Comparison of ENCODE assay signal across 8 mouse cellular contexts in genomic region chr15:27785280-27786001, GRCm38 (mm10).
DNase-seq lines count a peak whose midpoint lies in the region; ATAC-seq lines count a peak whose summit lies in the region.

No protein-coding gene starts in this region.

- ATAC-seq in embryonic facial prominence, embryonic 11.5 days (replicated peaks; ENCODE audit: insufficient number of reproducible peaks, low FRiP score, low TSS enrichment, low read depth), result no peak
- peak; percentile 22 to 26 for ATAC-seq in hematopoietic stem cell, adult 5-6 weeks (replicated peaks in 1 of 2; ENCODE audit: insufficient read depth in 1 of 2, low FRiP score in 2 of 2, low TSS enrichment in 1 of 2, low read depth in 1 of 2, poor library complexity in 2 of 2, severe bottlenecking in 2 of 2)
- no peak for ATAC-seq in midbrain, embryonic 14.5 days (ENCODE audit: low FRiP score, low TSS enrichment)
- no peak for ATAC-seq in erythroid progenitor cell, adult 5-6 weeks (replicated peaks; ENCODE audit: low FRiP score, poor library complexity, severe bottlenecking)

- H3K9ac ChIP-seq in embryonic facial prominence, embryonic 11.5 days (replicated peaks; ENCODE audit: low read length), result peak overlapping the region; percentile 10; the same call in 1 of the 2 replicates
- H3K9ac ChIP-seq in midbrain, embryonic 14.5 days (replicated peaks; ENCODE audit: low read length), result no peak overlapping the region

- no peaks in the 10 kb centered on the region for H3K27me3 ChIP-seq in embryonic facial prominence, embryonic 11.5 days (ENCODE audit: control insufficient read depth, insufficient read depth, low read length)
- H3K27me3 ChIP-seq in limb, embryonic 10.5 days (ENCODE audit: low read depth, poor library complexity, severe bottlenecking), result no peaks in the 10 kb centered on the region
- H3K27me3 ChIP-seq in midbrain, embryonic 14.5 days (ENCODE audit: control insufficient read depth, insufficient read depth, low read length), result no peaks in the 10 kb centered on the region

- 40% methylated on average over 12 of the region's 12 CpGs for WGBS in embryonic facial prominence, embryonic 11.5 days
- WGBS in limb, embryonic 10.5 days, result 65% methylated on average over 12 of the region's 12 CpGs
- 66% methylated on average over 12 of the region's 12 CpGs for WGBS in midbrain, embryonic 14.5 days

- H3K9me3 ChIP-seq in embryonic facial prominence, embryonic 11.5 days (replicated peaks; ENCODE audit: control insufficient read depth, low read length), result no peaks in the 10 kb centered on the region
- H3K9me3 ChIP-seq in limb, embryonic 10.5 days (replicated peaks), result no peaks in the 10 kb centered on the region
- H3K9me3 ChIP-seq in midbrain, embryonic 14.5 days (ENCODE audit: control insufficient read depth, low read length), result no peaks in the 10 kb centered on the region

- intact Hi-C loops in left cerebral cortex, postnatal 36 days (cut with DNase I), result loop anchor here (5.0 kb wide), 1 partner anchor 33 kb away; no protein-coding TSS in a partner anchor

- peak overlapping the region; percentile 3; the same call in 1 of the 2 replicates for H3K4me3 ChIP-seq in embryonic facial prominence, embryonic 11.5 days (ENCODE audit: low read depth, low read length)
- H3K4me3 ChIP-seq in limb, embryonic 10.5 days, result peak overlapping the region; percentile 71
- no peak overlapping the region for H3K4me3 ChIP-seq in midbrain, embryonic 14.5 days (replicated peaks; ENCODE audit: low read depth, low read length)

- H3K4me2 ChIP-seq in embryonic facial prominence, embryonic 11.5 days (ENCODE audit: low read depth, low read length), result peak overlapping the region; percentile 26
- no peak overlapping the region for H3K4me2 ChIP-seq in midbrain, embryonic 14.5 days (ENCODE audit: low read length)

- no peaks in the 10 kb centered on the region for H3K36me3 ChIP-seq in embryonic facial prominence, embryonic 11.5 days (replicated peaks; ENCODE audit: control insufficient read depth, insufficient read depth, low read depth, low read length)
- peaks cover 6% of the 10 kb centered on the region for H3K36me3 ChIP-seq in limb, embryonic 10.5 days
- no peaks in the 10 kb centered on the region for H3K36me3 ChIP-seq in midbrain, embryonic 14.5 days (ENCODE audit: control insufficient read depth, insufficient read depth, low read length)

- peak; percentile 53 for DNase-seq in ovary, adult 18-20 months (ENCODE audit: low spot score)
- DNase-seq in ovary, postnatal 10 days (ENCODE audit: low spot score), result no peak
- DNase-seq in embryonic facial prominence, embryonic 11.5 days (ENCODE audit: low spot score), result no peak
- no peak for DNase-seq in limb, embryonic 10.5 days (ENCODE audit: low spot score)
- DNase-seq in midbrain, embryonic 14.5 days, result no peak
- DNase-seq in left cerebral cortex, postnatal 36 days (ENCODE audit: low spot score in 2 of 2), result no peak

- peaks cover 32% of the 10 kb centered on the region for H3K4me1 ChIP-seq in embryonic facial prominence, embryonic 11.5 days (ENCODE audit: control insufficient read depth, insufficient read depth, low read length)
- H3K4me1 ChIP-seq in limb, embryonic 10.5 days, result peaks cover 100% of the 10 kb centered on the region
- H3K4me1 ChIP-seq in midbrain, embryonic 14.5 days (ENCODE audit: control insufficient read depth, insufficient read depth, low read length), result peaks cover 87% of the 10 kb centered on the region

- peak overlapping the region; percentile 83 for H3K27ac ChIP-seq in embryonic facial prominence, embryonic 11.5 days (replicated peaks; ENCODE audit: low read depth, low read length)
- H3K27ac ChIP-seq in limb, embryonic 10.5 days, result peak overlapping the region; percentile 93
- 0 out of 2 replicates have a peak overlapping the region, but pooled peaks have one; percentile 0 for H3K27ac ChIP-seq in midbrain, embryonic 14.5 days (replicated peaks; ENCODE audit: low read depth, low read length)

Comparison
In these comparisons a context has a peak if more than half of its experiments do, and no peak if none do; other contexts are left out.
1. ATAC-seq: peak in hematopoietic stem cell, adult 5-6 weeks (2 of 2); none in embryonic facial prominence, embryonic 11.5 days (single experiment), midbrain, embryonic 14.5 days (single experiment) and erythroid progenitor cell, adult 5-6 weeks (single experiment).
2. H3K27ac ChIP-seq: peak in every context shown above with its lines; median percentile 93 in limb, embryonic 10.5 days; 83 in embryonic facial prominence, embryonic 11.5 days; 0 in midbrain, embryonic 14.5 days.